Mouse (Mus musculus) CH12.LX (cell line): ENCODE data around the gene Trpm5. TPM values are rescaled to one million over a fixed set of nuclear protein-coding genes. Genes with fewer than 3 reads are reported as not detected.

Source experiments
- DNase-seq: peaks from one replicate; pipeline ENCODE4 v3.0.0-alpha.2; 2013; ENCODE audit errors: extremely low read depth
- H3K27ac ChIP-seq: 2 replicates; pipeline ENCODE4 v1.5.1; 2012; ENCODE audit warnings: low read depth, mild to moderate bottlenecking, control low read depth, moderate library complexity; ENCODE audit not compliant: insufficient read depth
- H3K27me3 ChIP-seq: replicated peaks from 2 replicates; pipeline ENCODE3; 2012; ENCODE audit warnings: inconsistent platforms
- H3K36me3 ChIP-seq, 2 experiments: replicated peaks in 1 of 2; 2 replicates each; pipeline versions ENCODE3 to v1.6.1; 2012; ENCODE audit warnings: inconsistent platforms in 1 of 2, low read length in 1 of 2, mild to moderate bottlenecking in 1 of 2, mixed read lengths in 1 of 2, moderate library complexity in 1 of 2; ENCODE audit not compliant: control insufficient read depth in 1 of 2, insufficient read depth in 1 of 2
- H3K4me1 ChIP-seq, 2 experiments: 2 replicates each; pipeline ENCODE4 v1.6.1; 2012; ENCODE audit warnings: inconsistent platforms in 1 of 2, moderate library complexity in 1 of 2; ENCODE audit not compliant: insufficient read depth in 2 of 2, control insufficient read depth in 1 of 2
- H3K4me2 ChIP-seq: 2 replicates; pipeline ENCODE4 v1.6.1; 2012; ENCODE audit warnings: low read depth, mild to moderate bottlenecking, control low read depth; ENCODE audit not compliant: poor library complexity, insufficient read depth, severe bottlenecking
- H3K4me3 ChIP-seq, 3 experiments: fragments of 150-350 bp in 1 of 3; sonication (generic) in 1 of 3; replicated peaks in 1 of 3; 2 replicates each; pipeline versions ENCODE3 to v1.5.1; 2011 to 2012; ENCODE audit warnings: low read depth in 2 of 3, low read length in 2 of 3, mild to moderate bottlenecking in 2 of 3, moderate library complexity in 2 of 3, control low read depth in 1 of 3, improper control_type of control experiment in 1 of 3, inconsistent platforms in 1 of 3, mixed read lengths in 1 of 3; ENCODE audit not compliant: poor library complexity in 1 of 3
- H3K79me2 ChIP-seq: replicated peaks from 2 replicates; pipeline ENCODE4 v1.6.1; 2012; ENCODE audit warnings: mild to moderate bottlenecking, moderate library complexity; ENCODE audit not compliant: control insufficient read depth, poor library complexity, insufficient read depth, severe bottlenecking; ENCODE audit errors: extremely low read depth
- H3K9ac ChIP-seq: 2 replicates; pipeline ENCODE4 v1.6.1; 2012; ENCODE audit warnings: low read depth, mild to moderate bottlenecking, control low read depth, moderate library complexity; ENCODE audit not compliant: insufficient read depth
- H3K9me3 ChIP-seq: replicated peaks from 2 replicates; pipeline ENCODE3; 2012; ENCODE audit warnings: low read length, inconsistent platforms, mixed read lengths
- CHD1 ChIP-seq: IDR thresholded peaks from 2 replicates; pipeline ENCODE4 v1.6.1; 2012; ENCODE audit warnings: low read depth, low read length, improper control_type of control experiment, inconsistent platforms
- CHD2 ChIP-seq: IDR thresholded peaks from 2 replicates; pipeline ENCODE4 v1.6.1; 2011; ENCODE audit warnings: low read length, improper control_type of control experiment
- E2F4 ChIP-seq: IDR thresholded peaks from 2 replicates; pipeline ENCODE4 v1.6.1; 2011; ENCODE audit warnings: low read depth, low read length, improper control_type of control experiment; ENCODE audit not compliant: insufficient replicate concordance
- EP300 ChIP-seq: IDR thresholded peaks from 2 replicates; pipeline ENCODE4 v1.6.1; 2011; ENCODE audit warnings: low read length, improper control_type of control experiment
- ETS1 ChIP-seq: conservative IDR thresholded peaks from 2 replicates; pipeline ENCODE4 v1.6.1; 2012; ENCODE audit warnings: low read depth, mild to moderate bottlenecking, inconsistent platforms, low read length, improper control_type of control experiment, moderate library complexity
- GABPA ChIP-seq: IDR thresholded peaks from 2 replicates; pipeline ENCODE4 v1.6.1; 2012; ENCODE audit warnings: low read depth, low read length, improper control_type of control experiment, inconsistent platforms; ENCODE audit not compliant: insufficient replicate concordance
- HCFC1 ChIP-seq: IDR thresholded peaks from 2 replicates; pipeline ENCODE4 v1.6.1; 2012; ENCODE audit warnings: low read depth, mild to moderate bottlenecking, inconsistent platforms, low read length, improper control_type of control experiment
- IRF4 ChIP-seq: IDR thresholded peaks from 2 replicates; pipeline ENCODE4 v1.6.1; 2014; ENCODE audit warnings: low read depth, mild to moderate bottlenecking, inconsistent platforms, low read length, improper control_type of control experiment
- MAX ChIP-seq: IDR thresholded peaks from 2 replicates; pipeline ENCODE4 v1.6.1; 2011; ENCODE audit warnings: low read length, improper control_type of control experiment
- MEF2A ChIP-seq: IDR thresholded peaks from 2 replicates; pipeline ENCODE4 v1.6.1; 2014; ENCODE audit warnings: low read depth, mild to moderate bottlenecking, inconsistent platforms, low read length, improper control_type of control experiment, borderline replicate concordance
- MXI1 ChIP-seq: IDR thresholded peaks from 2 replicates; pipeline ENCODE4 v1.6.1; 2011; ENCODE audit warnings: mild to moderate bottlenecking, low read depth, low read length, improper control_type of control experiment
- NELFE ChIP-seq: IDR thresholded peaks from 2 replicates; pipeline ENCODE4 v1.6.1; 2011; ENCODE audit warnings: low read depth, low read length, improper control_type of control experiment
- NRF1 ChIP-seq: IDR thresholded peaks from 2 replicates; pipeline ENCODE4 v1.6.1; 2014; ENCODE audit warnings: low read depth, mild to moderate bottlenecking, inconsistent platforms, low read length, improper control_type of control experiment, moderate library complexity
- POLR2A ChIP-seq: IDR thresholded peaks from 2 replicates; pipeline ENCODE4 v1.6.1; 2011; ENCODE audit warnings: low read depth, mild to moderate bottlenecking, improper control_type of control experiment, low read length
- RAD21 ChIP-seq: IDR thresholded peaks from 2 replicates; pipeline ENCODE4 v1.6.1; 2011; ENCODE audit warnings: low read depth, mild to moderate bottlenecking, low read length, improper control_type of control experiment, moderate library complexity
- SIN3A ChIP-seq: IDR thresholded peaks from 2 replicates; pipeline ENCODE4 v1.6.1; 2012; ENCODE audit warnings: low read length, improper control_type of control experiment, inconsistent platforms
- SMC3 ChIP-seq: IDR thresholded peaks from 2 replicates; pipeline ENCODE4 v1.6.1; 2011; ENCODE audit warnings: low read depth, low read length, improper control_type of control experiment
- USF1 ChIP-seq: IDR thresholded peaks from 2 replicates; pipeline ENCODE4 v1.6.1; 2014; ENCODE audit warnings: low read depth, mild to moderate bottlenecking, inconsistent platforms, low read length, improper control_type of control experiment
- USF2 ChIP-seq: conservative IDR thresholded peaks from 2 replicates; pipeline ENCODE4 v1.6.1; 2011; ENCODE audit warnings: low read depth, low read length, improper control_type of control experiment
- ZC3H11A ChIP-seq: IDR thresholded peaks from 2 replicates; pipeline ENCODE4 v1.6.1; 2012; ENCODE audit warnings: low read depth, mild to moderate bottlenecking, inconsistent platforms, low read length, improper control_type of control experiment
- ZMIZ1 ChIP-seq: IDR thresholded peaks from 2 replicates; pipeline ENCODE4 v1.6.1; 2012; ENCODE audit warnings: low read depth, mild to moderate bottlenecking, inconsistent platforms, low read length, improper control_type of control experiment
- dilution Hi-C: fragments of 300-500 bp; cut with MboI; formaldehyde crosslinking; loops from 2 replicates; pipeline ENCODE4 v1.14.3; 2020; ENCODE audit warnings: low sequenced_read_pairs; ENCODE audit not compliant: extremely low pct_unique_long_range_greater_than_20kb, extremely low pct_ligation_motif_present
- in situ Hi-C: fragments of 300-500 bp; cut with MboI; formaldehyde crosslinking; loops from 3 replicates; pipeline ENCODE4 v1.14.3; 2019; ENCODE audit warnings: low sequenced_read_pairs, low pct_ligation_motif_present, low pct_unique_long_range_greater_than_20kb, mixed read lengths
- polyA plus RNA-seq: library from polyadenylated mRNA; unstranded; fragments of >175 nt; gene quantifications from 2 replicates; pipeline ENCODE4 v1.2.1, GENCODE M21; 2012; ENCODE audit warnings: low read depth; ENCODE audit not compliant: insufficient read length
- total RNA-seq, 2 experiments: library from RNA; depleted of rRNA; stranded (reverse); fragments of 300-350 nt in 1 of 2; fragments of >200 nt in 1 of 2; gene quantifications; 2 replicates each; pipeline ENCODE4 v1.2.3; 2012 to 2014

Trpm5 gene
- total and polyA plus RNA-seq, 3 experiments, result 1.1 to 3.0 (median 1.5) TPM

GRCm38 (mm10) chr7:143100759-143101158, 6.3 kb upstream of the Trpm5 start:
- in situ Hi-C loops, result no loop called here
- no peak for DNase-seq
- H3K9me3 ChIP-seq, result no peaks in the 10 kb centered on the region
- peaks cover 96% of the 10 kb centered on the region for H3K27me3 ChIP-seq
- dilution Hi-C loops, result no loop called here
- no peak overlapping the region for H3K27ac ChIP-seq
- no peaks in the 10 kb centered on the region for H3K79me2 ChIP-seq
- no peak overlapping the region for H3K9ac ChIP-seq
- no peak overlapping the region for H3K4me2 ChIP-seq
- no peaks in the 10 kb centered on the region for H3K4me1 ChIP-seq
- TF ChIP-seq ZMIZ1 (no peak), NELFE (no peak), HCFC1 (no peak), USF1 (no peak), GABPA (no peak), SMC3 (no peak), MEF2A (no peak), CHD1 (no peak), MAX (no peak), POLR2A (no peak), ZC3H11A (no peak), NRF1 (no peak), USF2 (no peak), EP300 (no peak), IRF4 (no peak), RAD21 (no peak), SIN3A (no peak), E2F4 (no peak), CHD2 (no peak)
- H3K4me3 ChIP-seq, result no peak overlapping the region
- no peaks in the 10 kb centered on the region for H3K36me3 ChIP-seq

- no peak overlapping the region for H3K4me2 ChIP-seq
- no peak for DNase-seq
- peaks cover 60% of the 10 kb centered on the region for H3K27me3 ChIP-seq
- H3K4me1 ChIP-seq, result peaks cover 0 to 31% of the 10 kb centered on the region in 2 experiments; a peak in 2 of 4 replicates
- no peak overlapping the region for H3K27ac ChIP-seq
- H3K4me3 ChIP-seq, result no peak overlapping the region
- H3K9me3 ChIP-seq, result no peaks in the 10 kb centered on the region
- no peaks in the 10 kb centered on the region for H3K36me3 ChIP-seq
- H3K9ac ChIP-seq, result no peak overlapping the region
- dilution Hi-C loops, result no loop called here
- TF ChIP-seq MXI1, result no peak
- no peak for TF ChIP-seq ETS1
- no peak for TF ChIP-seq USF2
- TF ChIP-seq GABPA, result no peak
- no peak for TF ChIP-seq MAX
- TF ChIP-seq MEF2A, result no peak
- no peak for TF ChIP-seq IRF4
- no peak for TF ChIP-seq E2F4
- no peaks in the 10 kb centered on the region for H3K79me2 ChIP-seq
- in situ Hi-C loops, result loop anchor here (5.0 kb wide), 1 partner anchor 37 kb away; no protein-coding TSS in a partner anchor
These were observed 1.1 kb upstream of the Trpm5 start for GRCm38 (mm10) chr7:143095554-143095907.
